Mouse (Mus musculus) forebrain, embryonic 11.5 days (tissue): ENCODE results near the gene Polm. TPM values are rescaled to one million over a fixed set of nuclear protein-coding genes. Genes with fewer than 3 reads are reported as not detected.

ENCODE experiments used
- ATAC-seq: fragments of 200-750 bp; cut with Nextera tagmentation; replicated peaks from 2 replicates; pipeline ENCODE4 v1.8.0; 2017; ENCODE audit warnings: moderate TSS enrichment; ENCODE audit not compliant: low FRiP score
- DNase-seq: peaks from one replicate; pipeline ENCODE4 v3.0.0-alpha.2; 2017; ENCODE audit warnings: low spot score
- H3K27ac ChIP-seq: fragments of 300-500 bp; sonication (generic); 2 replicates; pipeline ENCODE4 v1.5.1; 2014; ENCODE audit warnings: low read depth, low read length
- H3K27me3 ChIP-seq: fragments of 300-500 bp; sonication (generic); 2 replicates; pipeline ENCODE4 v1.6.1; 2014; ENCODE audit warnings: mild to moderate bottlenecking, low read length, mixed read lengths; ENCODE audit not compliant: control insufficient read depth, insufficient read depth
- H3K36me3 ChIP-seq: fragments of 300-500 bp; sonication (generic); 2 replicates; pipeline ENCODE4 v1.6.1; 2014; ENCODE audit warnings: mild to moderate bottlenecking, low read length, moderate library complexity, mixed read lengths; ENCODE audit not compliant: control insufficient read depth, insufficient read depth
- H3K4me1 ChIP-seq: fragments of 300-500 bp; sonication (generic); replicated peaks from 2 replicates; pipeline ENCODE4 v1.6.1; 2014; ENCODE audit warnings: low read length, mixed read lengths; ENCODE audit not compliant: control insufficient read depth, insufficient read depth
- H3K4me2 ChIP-seq: fragments of 300-500 bp; sonication (generic); 2 replicates; pipeline ENCODE4 v1.6.1; 2014; ENCODE audit warnings: low read depth, mild to moderate bottlenecking, low read length, moderate library complexity, mixed read lengths; ENCODE audit not compliant: severe bottlenecking
- H3K4me3 ChIP-seq: fragments of 300-500 bp; sonication (generic); 2 replicates; pipeline ENCODE4 v1.5.1; 2014; ENCODE audit warnings: low read depth, low read length
- H3K9ac ChIP-seq: fragments of 300-500 bp; sonication (generic); 2 replicates; pipeline ENCODE4 v1.6.1; 2014; ENCODE audit warnings: low read length
- H3K9me3 ChIP-seq: fragments of 300-500 bp; sonication (generic); 2 replicates; pipeline ENCODE4 v1.6.1; 2016; ENCODE audit warnings: low read length, mixed read lengths; ENCODE audit not compliant: control insufficient read depth
- WGBS: fragments of 180-500 bp; shearing (Covaris S2); extraction: QIAGEN DNeasy Blood & Tissue Kit; methylation state at CpG from one replicate; pipeline ENCODE4 v1.1.7; 2014; 5-methylcytosine and 5-hydroxymethylcytosine counted together
- polyA plus RNA-seq: library from polyadenylated mRNA; unstranded; fragments of >200 nt; fragmentation: Nextera tagmentation; extraction: Ambion mirVana; gene quantifications from 2 replicates; pipeline ENCODE4 v1.2.1, GENCODE M21; 2014

Gene Polm
- polyA plus RNA-seq, 1 experiment from 2014 or later: 8.8 TPM

GRCm38 (mm10) chr11:5787671-5788055, 50.2 kb downstream of the Polm start:
- Histone ChIP-seq H3K9ac (peak overlapping the region; percentile 82), H3K9me3 (no peaks in the 10 kb centered on the region), H3K4me3 (peak overlapping the region; percentile 85), H3K4me1 (peaks cover 8% of the 10 kb centered on the region; the same call in 1 of the 2 replicates), H3K27me3 (no peaks in the 10 kb centered on the region), H3K36me3 (peaks cover 4% of the 10 kb centered on the region; the same call in 1 of the 2 replicates), H3K4me2 (peak overlapping the region; percentile 87), H3K27ac (peak overlapping the region; percentile 74; the same call in 1 of the 2 replicates)
- DNase-seq (no peak), ATAC-seq (no peak)
- 41% methylated on average over 8 of the region's 8 CpGs for WGBS

- peaks cover 8% of the 10 kb centered on the region; the same call in 1 of the 2 replicates for H3K4me1 ChIP-seq
- no peaks in the 10 kb centered on the region for H3K27me3 ChIP-seq
- peak; percentile 6 for DNase-seq
- H3K4me3 ChIP-seq: no peak overlapping the region
- H3K27ac ChIP-seq: no peak overlapping the region
- no peak overlapping the region for H3K4me2 ChIP-seq
- no peak overlapping the region for H3K9ac ChIP-seq
- H3K9me3 ChIP-seq: no peaks in the 10 kb centered on the region
- no peak for ATAC-seq
- no peaks in the 10 kb centered on the region; the same call in 1 of the 2 replicates for H3K36me3 ChIP-seq
Observed at GRCm38 (mm10) chr11:5785732-5786131, 52.1 kb downstream of the Polm start.

GRCm38 (mm10) chr11:5782199-5782944, 55.4 kb downstream of the Polm start:
- Histone ChIP-seq H3K4me2 (no peak overlapping the region), H3K9me3 (no peaks in the 10 kb centered on the region), H3K27me3 (no peaks in the 10 kb centered on the region), H3K27ac (no peak overlapping the region), H3K4me1 (no peaks in the 10 kb centered on the region), H3K36me3 (peaks cover 3% of the 10 kb centered on the region; the same call in 1 of the 2 replicates), H3K9ac (no peak overlapping the region), H3K4me3 (no peak overlapping the region)
- no peak for DNase-seq
- no peak for ATAC-seq
- 82% methylated on average over 8 of the region's 8 CpGs for WGBS

- DNase-seq: no peak
Observed at GRCm38 (mm10) chr11:5780035-5780499, 57.7 kb downstream of the Polm start.

GRCm38 (mm10) chr11:5778481-5778880, 59.3 kb downstream of the Polm start:
- H3K36me3 ChIP-seq: peaks cover 3% of the 10 kb centered on the region; the same call in 1 of the 2 replicates
- H3K27me3 ChIP-seq: no peaks in the 10 kb centered on the region
- no peaks in the 10 kb centered on the region for H3K4me1 ChIP-seq
- H3K4me2 ChIP-seq: no peak overlapping the region
- no peak overlapping the region for H3K27ac ChIP-seq
- H3K9me3 ChIP-seq: no peaks in the 10 kb centered on the region
- H3K9ac ChIP-seq: no peak overlapping the region
- DNase-seq (peak; percentile 37), ATAC-seq (no peak)
- WGBS: 78% methylated on average over 2 of the region's 2 CpGs
- no peak overlapping the region for H3K4me3 ChIP-seq

More at GRCm38 (mm10) chr11:5780035-5780499, 57.7 kb downstream of the Polm start:
- H3K4me3 ChIP-seq: no peak overlapping the region
- WGBS: 93% methylated on average over 6 of the region's 6 CpGs
- H3K27ac ChIP-seq: no peak overlapping the region
- no peak for ATAC-seq
- H3K9me3 ChIP-seq: no peaks in the 10 kb centered on the region
- H3K36me3 ChIP-seq: peaks cover 3% of the 10 kb centered on the region; the same call in 1 of the 2 replicates
- no peaks in the 10 kb centered on the region for H3K27me3 ChIP-seq
- H3K4me1 ChIP-seq: no peaks in the 10 kb centered on the region
- H3K9ac ChIP-seq: no peak overlapping the region
- H3K4me2 ChIP-seq: no peak overlapping the region

Other genes starting within 250 kb of the Polm start
- 166 TPM in 2 replicates for gene Mrps24, start 122.3 kb downstream of the Polm start, polyA plus RNA-seq
- gene Urgcp, start 75.6 kb downstream of the Polm start, polyA plus RNA-seq: 19.1 and 20.1 TPM in 2 replicates
- 152 and 157 TPM in 2 replicates for gene Dbnl, start 49.5 kb downstream of the Polm start, polyA plus RNA-seq
- 5.3 and 6.5 TPM in 2 replicates for gene Pgam2, start 34.3 kb downstream of the Polm start, polyA plus RNA-seq
- 20.4 and 24.9 TPM in 2 replicates for gene Aebp1, start 23.9 kb upstream of the Polm start, polyA plus RNA-seq
- 130 TPM in 2 replicates for gene Pold2, start 40.3 kb upstream of the Polm start, polyA plus RNA-seq
- 0.47 and 1.3 TPM in 2 replicates for gene Myl7, start 60.8 kb upstream of the Polm start, polyA plus RNA-seq
- gene Gck, start 112.1 kb upstream of the Polm start, polyA plus RNA-seq: 1.8 and 4.5 TPM in 2 replicates
- 25.5 and 27.2 TPM in 2 replicates for gene Ykt6, start 117.7 kb upstream of the Polm start, polyA plus RNA-seq
- 1.0 and 1.8 TPM in 2 replicates for gene Camk2b, start 228.3 kb upstream of the Polm start, polyA plus RNA-seq